Mouse (Mus musculus): ENCODE results near the gene 1700003F12Rik. TPM values are rescaled to one million over a fixed set of nuclear protein-coding genes. Genes with fewer than 3 reads are reported as not detected.

1700003F12Rik gene
- polyA plus RNA-seq, 1 experiment from 2014 or later, result 1.0 TPM

GRCm38 (mm10) chr2:154567766-154568165, 20.9 kb downstream of the 1700003F12Rik start:
- H3K9ac ChIP-seq, result peak overlapping the region; percentile 77; the same call in 1 of the 2 replicates
- peaks cover 65% of the 10 kb centered on the region for H3K4me1 ChIP-seq (replicated peaks)

GRCm38 (mm10) chr2:154568329-154569070, 21.6 kb downstream of the 1700003F12Rik start:
- peaks cover 65% of the 10 kb centered on the region for H3K4me1 ChIP-seq (replicated peaks)
- peaks cover 26% of the 10 kb centered on the region for H3K36me3 ChIP-seq (replicated peaks)
- H3K27ac ChIP-seq (replicated peaks), result peak overlapping the region; percentile 90
- no peaks in the 10 kb centered on the region for H3K9me3 ChIP-seq (replicated peaks)
- peak overlapping the region; percentile 77 for H3K9ac ChIP-seq
- ATAC-seq (ENCODE audit: insufficient read depth), result peak; percentile 9
- H3K27me3 ChIP-seq, result no peaks in the 10 kb centered on the region
- peak overlapping the region; percentile 87 for H3K4me3 ChIP-seq (replicated peaks)
- H3K4me2 ChIP-seq, result peak overlapping the region; percentile 96
- whole genome bisulfite sequencing (ENCODE audit: insufficient replicate concordance), result 10% methylated on average over 10 of the region's 10 CpGs

More at GRCm38 (mm10) chr2:154567766-154568165, 20.9 kb downstream of the 1700003F12Rik start:
- Histone ChIP-seq H3K4me2 (peak overlapping the region; percentile 96), H3K36me3 (replicated peaks) (peaks cover 34% of the 10 kb centered on the region), H3K27me3 (no peaks in the 10 kb centered on the region), H3K27ac (replicated peaks) (peak overlapping the region; percentile 90), H3K9me3 (replicated peaks) (no peaks in the 10 kb centered on the region), H3K4me3 (replicated peaks) (peak overlapping the region; percentile 87)
- WGBS (ENCODE audit: insufficient replicate concordance), result 71% methylated on average over 2 of the region's 2 CpGs
- ATAC-seq (ENCODE audit: insufficient read depth), result no peak

GRCm38 (mm10) chr2:154569071-154569748, 22.3 kb downstream of the 1700003F12Rik start:
- Histone ChIP-seq H3K4me3 (replicated peaks) (peak overlapping the region; percentile 87), H3K27ac (replicated peaks) (peak overlapping the region; percentile 90), H3K4me1 (replicated peaks) (peaks cover 67% of the 10 kb centered on the region), H3K9ac (peak overlapping the region; percentile 77), H3K27me3 (no peaks in the 10 kb centered on the region), H3K9me3 (replicated peaks) (no peaks in the 10 kb centered on the region), H3K36me3 (replicated peaks) (peaks cover 19% of the 10 kb centered on the region), H3K4me2 (peak overlapping the region; percentile 96)
- under 1% methylated on average over 47 of the region's 70 CpGs for WGBS (ENCODE audit: insufficient replicate concordance)
- peak; percentile 84 for ATAC-seq (ENCODE audit: insufficient read depth)

GRCm38 (mm10) chr2:154569836-154570286, 23.0 kb downstream of the 1700003F12Rik start, which contains the start of gene E2f1:
E2f1 (minus strand) TSS chr2:154569892.
- Histone ChIP-seq H3K4me1 (replicated peaks) (peaks cover 62% of the 10 kb centered on the region), H3K27me3 (no peaks in the 10 kb centered on the region), H3K27ac (replicated peaks) (peak within 1 kb of the TSS; percentile 90)

GRCm38 (mm10) chr2:154570666-154571065, 23.8 kb downstream of the 1700003F12Rik start:
- H3K9ac ChIP-seq, result peak overlapping the region; percentile 48
- H3K4me1 ChIP-seq (replicated peaks), result peaks cover 55% of the 10 kb centered on the region
- WGBS (ENCODE audit: insufficient replicate concordance), result 36% methylated on average over 4 of the region's 4 CpGs
- H3K27ac ChIP-seq (replicated peaks), result peak overlapping the region; percentile 69
- peaks cover 9% of the 10 kb centered on the region; the same call in 1 of the 2 replicates for H3K36me3 ChIP-seq (replicated peaks)
- no peaks in the 10 kb centered on the region for H3K27me3 ChIP-seq
- no peaks in the 10 kb centered on the region for H3K9me3 ChIP-seq (replicated peaks)
- H3K4me3 ChIP-seq (replicated peaks), result peak overlapping the region; percentile 87
- peak overlapping the region; percentile 96 for H3K4me2 ChIP-seq
- no peak for ATAC-seq (ENCODE audit: insufficient read depth)

More at GRCm38 (mm10) chr2:154569836-154570286, 23.0 kb downstream of the 1700003F12Rik start, which contains the start of gene E2f1:
- Histone ChIP-seq H3K9ac (peak within 1 kb of the TSS; percentile 77), H3K4me2 (peak within 1 kb of the TSS; percentile 96), H3K4me3 (replicated peaks) (peak within 1 kb of the TSS; percentile 87), H3K36me3 (replicated peaks) (peaks cover 13% of the 10 kb centered on the region; the same call in 1 of the 2 replicates), H3K9me3 (replicated peaks) (no peaks in the 10 kb centered on the region)
- WGBS (ENCODE audit: insufficient replicate concordance), result 0% methylated on average over 42 of the region's 44 CpGs
- peak; percentile 95 for ATAC-seq (ENCODE audit: insufficient read depth)

- ATAC-seq (ENCODE audit: insufficient read depth), result no peak
- peaks cover 49% of the 10 kb centered on the region for H3K4me1 ChIP-seq (replicated peaks)
- peak overlapping the region; percentile 96 for H3K4me2 ChIP-seq
- no peak overlapping the region for H3K4me3 ChIP-seq (replicated peaks)
- 37% methylated on average over 4 of the region's 4 CpGs for WGBS (ENCODE audit: insufficient replicate concordance)
- H3K27me3 ChIP-seq, result no peaks in the 10 kb centered on the region
- no peak overlapping the region for H3K27ac ChIP-seq (replicated peaks)
- H3K9me3 ChIP-seq (replicated peaks), result no peaks in the 10 kb centered on the region
- 0 out of 2 replicates have a peak overlapping the region, but pooled peaks have one; percentile 48 for H3K9ac ChIP-seq
- H3K36me3 ChIP-seq (replicated peaks), result peaks cover 6% of the 10 kb centered on the region; the same call in 1 of the 2 replicates
Measured at GRCm38 (mm10) chr2:154571266-154571665, 24.4 kb downstream of the 1700003F12Rik start.

- no peak for ATAC-seq (ENCODE audit: insufficient read depth)
- Histone ChIP-seq H3K27me3 (no peaks in the 10 kb centered on the region), H3K9me3 (replicated peaks) (no peaks in the 10 kb centered on the region), H3K27ac (replicated peaks) (no peak overlapping the region), H3K4me2 (no peak overlapping the region), H3K4me1 (replicated peaks) (peaks cover 42% of the 10 kb centered on the region), H3K4me3 (replicated peaks) (no peak overlapping the region), H3K9ac (no peak overlapping the region), H3K36me3 (replicated peaks) (peaks cover under 1% of the 10 kb centered on the region; the same call in 1 of the 2 replicates)
- WGBS (ENCODE audit: insufficient replicate concordance), result 62% methylated on average over 8 of the region's 8 CpGs
Measured at GRCm38 (mm10) chr2:154571976-154572375, 25.1 kb downstream of the 1700003F12Rik start.

GRCm38 (mm10) chr2:154572996-154573395, 26.1 kb downstream of the 1700003F12Rik start:
- no peak for ATAC-seq (ENCODE audit: insufficient read depth)
- 65% methylated on average over 3 of the region's 3 CpGs for WGBS (ENCODE audit: insufficient replicate concordance)

GRCm38 (mm10) chr2:154574271-154574670, 27.4 kb downstream of the 1700003F12Rik start:
- H3K4me1 ChIP-seq (replicated peaks), result peaks cover 21% of the 10 kb centered on the region
- ATAC-seq (ENCODE audit: insufficient read depth), result no peak
- H3K36me3 ChIP-seq (replicated peaks), result no peaks in the 10 kb centered on the region
- peak overlapping the region; percentile 65 for H3K27ac ChIP-seq (replicated peaks)
- H3K9me3 ChIP-seq (replicated peaks), result no peaks in the 10 kb centered on the region
- H3K4me3 ChIP-seq (replicated peaks), result no peak overlapping the region
- H3K9ac ChIP-seq, result no peak overlapping the region
- H3K4me2 ChIP-seq, result no peak overlapping the region
- WGBS (ENCODE audit: insufficient replicate concordance), result 47% methylated on average over 7 of the region's 7 CpGs
- H3K27me3 ChIP-seq, result no peaks in the 10 kb centered on the region

More at GRCm38 (mm10) chr2:154572996-154573395, 26.1 kb downstream of the 1700003F12Rik start:
- H3K36me3 ChIP-seq (replicated peaks), result no peaks in the 10 kb centered on the region
- no peaks in the 10 kb centered on the region for H3K27me3 ChIP-seq
- H3K4me1 ChIP-seq (replicated peaks), result peaks cover 32% of the 10 kb centered on the region
- H3K27ac ChIP-seq (replicated peaks), result no peak overlapping the region
- H3K4me3 ChIP-seq (replicated peaks), result no peak overlapping the region
- no peaks in the 10 kb centered on the region for H3K9me3 ChIP-seq (replicated peaks)
- no peak overlapping the region for H3K9ac ChIP-seq
- no peak overlapping the region for H3K4me2 ChIP-seq

GRCm38 (mm10) chr2:154576876-154577743, 30.2 kb downstream of the 1700003F12Rik start:
- no peaks in the 10 kb centered on the region for H3K27me3 ChIP-seq
- no peak overlapping the region for H3K4me2 ChIP-seq
- H3K36me3 ChIP-seq (replicated peaks), result no peaks in the 10 kb centered on the region
- H3K27ac ChIP-seq (replicated peaks), result no peak overlapping the region
- H3K4me3 ChIP-seq (replicated peaks), result no peak overlapping the region
- no peaks in the 10 kb centered on the region for H3K9me3 ChIP-seq (replicated peaks)
- H3K9ac ChIP-seq, result no peak overlapping the region
- ATAC-seq (ENCODE audit: insufficient read depth), result no peak
- H3K4me1 ChIP-seq (replicated peaks), result 0 out of 2 replicates have a peak, but pooled peaks cover 2% of the 10 kb centered on the region
- WGBS (ENCODE audit: insufficient replicate concordance), result 67% methylated on average over 12 of the region's 12 CpGs

Data from liver, embryonic 15.5 days (tissue).